Mouse (Mus musculus): ENCODE results near the gene Wasf2.
"Not testable (repeated sequence)": the region's sequence is repeated elsewhere in the genome, so short reads cannot be mapped to it uniquely, and the experiment has no call there.

The Wasf2 gene

GRCm38 (mm10) chr4:133129931-133130889 lies at the start of gene Wasf2:
Gene Wasf2, plus strand, starts transcription at chr4:133130505.
- peak; percentile 94 for DNase-seq

- no peak for DNase-seq
Measured at GRCm38 (mm10) chr4:133080862-133081261, 49.4 kb upstream of the Wasf2 start.

GRCm38 (mm10) chr4:133082216-133082773 lies 48.0 kb upstream of the Wasf2 start:
- DNase-seq = peak; percentile 63

GRCm38 (mm10) chr4:133083991-133084861 lies 46.1 kb upstream of the Wasf2 start:
- DNase-seq = peak; percentile 92

GRCm38 (mm10) chr4:133085011-133085782 lies 45.1 kb upstream of the Wasf2 start:
- peak; percentile 84 for DNase-seq

GRCm38 (mm10) chr4:133085783-133086342 lies 44.4 kb upstream of the Wasf2 start:
- no peak for DNase-seq

DNA sequence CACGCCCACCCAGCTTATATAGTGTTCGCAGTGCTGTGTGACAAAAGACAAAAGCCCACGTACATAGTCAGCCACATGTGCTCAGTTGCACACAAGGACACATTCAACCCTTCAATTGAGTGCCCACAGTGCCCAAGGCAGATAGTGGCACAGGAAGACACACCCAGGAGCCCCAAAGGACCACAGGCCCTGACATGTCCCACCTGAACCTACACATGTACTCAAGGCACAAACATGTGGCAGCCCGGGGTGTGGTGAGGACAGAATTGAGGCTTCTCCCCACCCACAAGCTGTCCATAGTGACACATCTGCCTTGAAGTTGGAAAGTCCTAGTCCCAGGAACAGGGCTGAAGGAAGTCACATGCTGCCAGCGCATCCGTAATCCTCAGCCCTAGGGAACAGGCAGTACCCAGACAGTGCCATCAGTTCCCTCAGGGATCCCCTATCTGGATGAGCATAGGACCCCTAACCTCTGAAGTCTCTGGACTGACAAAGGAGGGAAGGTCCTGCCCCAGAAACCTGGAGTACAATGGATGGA lies 43.1 kb upstream of the Wasf2 start:
- no peak for DNase-seq

GRCm38 (mm10) chr4:133087835-133088234 lies 42.5 kb upstream of the Wasf2 start:
- DNase-seq = peak; percentile 67

GRCm38 (mm10) chr4:133089319-133089718 lies 41.0 kb upstream of the Wasf2 start:
- DNase-seq = no peak

DNA sequence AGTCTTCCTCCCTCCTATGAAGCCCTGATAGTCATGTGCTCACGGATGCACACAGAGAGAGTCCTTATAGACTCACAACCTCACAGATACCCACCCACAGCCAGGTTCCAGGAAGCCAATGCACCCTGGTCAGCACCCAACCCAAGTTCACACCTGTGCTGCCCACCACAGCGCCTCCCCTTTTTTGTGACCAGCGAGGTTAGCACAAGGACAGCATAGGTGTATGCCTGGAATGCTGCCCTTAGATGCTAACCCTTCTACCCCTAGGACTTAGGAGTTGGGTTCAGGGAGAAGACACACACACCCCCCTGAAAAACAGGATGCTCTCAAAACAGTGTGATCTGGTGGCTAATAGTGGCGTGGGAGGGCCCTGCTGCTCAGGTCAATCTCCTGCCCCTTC lies 40.5 kb upstream of the Wasf2 start:
- no peak for DNase-seq

DNA sequence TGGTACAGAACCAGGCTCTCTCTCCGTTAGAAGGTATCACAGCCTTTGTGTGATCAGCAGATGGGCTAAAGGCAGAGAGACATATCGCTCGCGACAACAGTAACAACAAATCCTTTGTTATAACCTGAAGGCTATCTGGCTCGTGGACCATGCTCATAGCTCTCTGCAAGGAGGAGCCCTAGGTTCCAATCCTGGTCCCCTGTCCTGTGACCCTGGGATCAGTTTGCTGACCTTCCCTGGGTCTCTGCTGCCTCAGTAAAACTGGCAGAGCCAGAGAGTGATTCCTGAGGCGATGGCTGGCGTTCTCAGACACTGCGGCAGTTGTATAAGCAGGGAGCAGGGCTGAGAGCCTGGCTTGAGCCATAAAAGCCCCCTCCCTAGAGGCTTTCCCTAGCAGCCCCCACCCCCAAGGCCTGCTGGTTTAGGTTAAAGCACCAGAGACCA lies 40.0 kb upstream of the Wasf2 start:
- no peak for DNase-seq

DNA sequence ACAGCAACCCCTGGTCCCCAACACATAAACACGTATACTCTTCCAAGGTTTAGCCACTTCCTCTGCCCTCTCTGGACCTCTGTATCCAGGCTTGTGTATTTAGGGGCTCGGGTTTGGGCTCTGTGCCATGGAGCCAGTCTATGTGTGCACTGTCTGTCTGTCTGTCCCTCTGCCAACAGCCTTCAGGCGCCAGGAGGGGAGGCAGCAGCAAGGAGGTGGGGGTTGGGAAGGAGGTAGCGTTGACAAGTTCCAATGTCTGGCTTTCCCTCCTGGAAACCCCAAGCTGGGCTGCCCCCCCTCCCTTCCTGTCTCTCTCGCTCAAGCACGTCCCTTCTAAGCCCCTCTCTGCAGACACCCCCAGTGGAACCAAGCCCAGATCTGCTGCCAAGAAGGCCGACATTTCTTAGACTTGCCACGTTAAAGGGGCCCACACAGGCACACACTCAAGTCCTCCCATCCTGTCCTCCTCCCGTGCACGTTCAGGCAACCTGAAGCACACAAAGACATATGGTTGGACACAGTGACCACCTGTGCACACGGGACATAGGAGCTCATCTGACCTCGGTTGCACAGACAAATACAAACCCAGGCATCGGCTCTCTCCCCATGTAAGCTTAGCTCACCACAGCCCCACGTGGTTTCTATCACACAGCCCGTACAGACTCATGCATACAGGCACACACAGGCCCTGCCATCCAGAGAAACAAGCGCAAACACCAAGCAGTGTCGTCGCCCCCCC lies 39.4 kb upstream of the Wasf2 start:
- DNase-seq = peak; percentile 72

DNA sequence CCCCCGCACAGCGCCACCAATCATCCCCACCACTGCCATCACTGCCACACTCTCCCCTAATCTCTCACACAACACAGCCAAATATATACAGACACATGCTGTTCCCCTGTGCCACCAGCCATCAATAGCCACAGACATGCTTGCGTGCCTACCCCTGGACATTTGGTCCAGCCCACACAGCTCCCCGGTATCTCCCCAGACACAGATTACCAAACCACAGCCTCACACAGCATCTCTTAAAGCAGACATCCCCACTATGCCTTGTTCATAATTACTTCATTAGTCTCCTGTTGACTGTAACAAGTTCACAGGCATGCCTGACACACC lies 38.9 kb upstream of the Wasf2 start:
- no peak for DNase-seq

DNA sequence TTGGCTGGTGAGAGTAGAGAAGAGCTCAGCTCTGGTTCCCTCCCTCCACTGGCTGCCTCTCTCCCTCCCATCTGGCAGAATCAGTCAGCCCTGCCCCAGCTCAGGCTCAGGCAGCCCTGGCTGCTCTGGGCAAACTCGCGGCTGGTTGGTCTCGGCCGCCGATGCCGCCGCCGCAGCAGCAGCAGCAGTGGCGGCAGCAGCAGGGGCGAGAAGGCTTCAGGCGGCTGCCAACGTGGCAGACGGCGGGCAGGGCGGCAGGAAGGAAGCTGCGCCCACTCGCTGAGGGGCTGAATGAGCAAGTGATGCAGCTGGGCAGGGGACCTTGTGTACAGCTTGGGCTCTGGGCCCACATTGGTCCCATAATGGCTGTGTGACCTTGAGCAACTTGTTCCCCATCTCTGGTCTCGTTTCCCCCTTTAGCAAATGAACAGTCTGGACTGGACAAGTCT lies 37.8 kb upstream of the Wasf2 start:
- DNase-seq = peak; percentile 78

- no peak for DNase-seq
Measured at GRCm38 (mm10) chr4:133093056-133093455, 37.2 kb upstream of the Wasf2 start.

DNA sequence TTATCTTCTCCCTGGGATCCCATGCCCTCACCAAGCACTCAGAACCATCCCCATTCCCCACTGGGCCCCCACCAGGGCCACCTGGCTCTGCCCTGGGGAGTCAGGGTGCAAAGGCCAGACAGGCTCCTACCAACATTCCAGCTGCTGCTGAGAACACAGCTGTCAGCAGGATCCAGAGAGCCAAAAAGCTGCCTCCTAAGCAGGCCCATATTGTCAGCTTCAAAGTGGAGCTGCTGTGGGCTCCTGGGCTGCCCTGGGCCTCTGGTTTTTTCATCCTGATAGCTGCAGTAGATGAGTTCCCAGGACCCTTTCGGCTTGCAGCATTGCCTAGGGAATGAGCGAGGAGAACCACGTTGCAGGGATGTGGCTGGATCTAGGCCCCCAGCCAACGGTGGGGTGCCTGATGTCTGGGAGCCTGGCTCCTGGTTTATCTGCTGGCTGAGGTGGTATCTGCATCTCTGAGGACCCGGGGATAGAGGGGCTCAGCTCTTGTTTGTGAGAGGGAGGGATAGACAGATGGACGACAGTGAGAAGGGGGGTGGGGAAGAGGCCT lies 36.7 kb upstream of the Wasf2 start:
- peak; percentile 67 for DNase-seq

GRCm38 (mm10) chr4:133094255-133094654 lies 36.0 kb upstream of the Wasf2 start:
- no peak for DNase-seq

- DNase-seq = peak; percentile 92
Measured at GRCm38 (mm10) chr4:133094936-133095733, 35.2 kb upstream of the Wasf2 start.

GRCm38 (mm10) chr4:133095734-133096065 lies 34.6 kb upstream of the Wasf2 start:
- not testable (repeated sequence) for DNase-seq

DNA sequence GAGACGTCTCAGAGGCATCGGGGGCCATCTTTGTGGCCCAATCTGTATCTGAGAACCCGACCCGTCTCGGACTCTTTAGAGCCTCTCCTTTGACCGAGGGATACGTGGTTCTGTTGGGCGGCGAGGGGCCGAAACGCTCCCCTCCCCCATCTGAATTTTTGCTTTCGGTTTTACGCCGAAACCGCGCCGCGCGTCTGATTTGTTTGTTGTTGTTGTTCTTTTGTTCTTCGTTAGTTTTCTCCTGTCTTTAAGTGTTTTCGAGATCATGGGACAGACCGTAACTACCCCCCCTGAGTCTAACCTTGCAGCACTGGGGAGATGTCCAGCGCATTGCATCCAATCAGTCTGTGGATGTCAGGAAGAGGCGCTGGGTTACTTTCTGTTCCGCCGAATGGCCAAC lies 33.6 kb upstream of the Wasf2 start:
- not testable (repeated sequence) for DNase-seq
